Mouse (Mus musculus): ENCODE results near the gene Plin2. TPM values are rescaled to one million over a fixed set of nuclear protein-coding genes. Genes with fewer than 3 reads are reported as not detected.

Plin2 gene
- polyA plus RNA-seq, 1 experiment from 2014 or later, result 66.2 TPM

GRCm38 (mm10) chr4:86708801-86709200 lies 38.9 kb upstream of the Plin2 start:
- Histone ChIP-seq H3K4me1 (ENCODE audit: control insufficient read depth, insufficient read depth, low read length) (0 out of 2 replicates have a peak, but pooled peaks cover 4% of the 10 kb centered on the region), H3K4me2 (ENCODE audit: low read depth, low read length) (no peak overlapping the region), H3K9ac (ENCODE audit: low read depth, low read length) (no peak overlapping the region), H3K4me3 (ENCODE audit: low read depth, low read length) (no peak overlapping the region), H3K9me3 (ENCODE audit: control insufficient read depth, low read length) (no peaks in the 10 kb centered on the region), H3K36me3 (ENCODE audit: control insufficient read depth, insufficient read depth, low read length) (no peaks in the 10 kb centered on the region), H3K27me3 (replicated peaks; ENCODE audit: control insufficient read depth, insufficient read depth, low read length) (no peaks in the 10 kb centered on the region), H3K27ac (replicated peaks; ENCODE audit: low read depth, low read length) (no peak overlapping the region)
- 37% methylated on average over 1 of the region's 1 CpGs for WGBS
- no peak for DNase-seq (ENCODE audit: low spot score)
- ATAC-seq (ENCODE audit: low read depth), result no peak

GRCm38 (mm10) chr4:86699161-86699865 lies 29.5 kb upstream of the Plin2 start:
- 0 out of 2 replicates have a peak, but pooled peaks cover 4% of the 10 kb centered on the region for H3K9me3 ChIP-seq (ENCODE audit: control insufficient read depth, low read length)
- no peaks in the 10 kb centered on the region for H3K4me1 ChIP-seq (ENCODE audit: control insufficient read depth, insufficient read depth, low read length)
- no peaks in the 10 kb centered on the region for H3K27me3 ChIP-seq (replicated peaks; ENCODE audit: control insufficient read depth, insufficient read depth, low read length)
- no peak overlapping the region for H3K4me3 ChIP-seq (ENCODE audit: low read depth, low read length)
- no peak overlapping the region for H3K9ac ChIP-seq (ENCODE audit: low read depth, low read length)
- H3K4me2 ChIP-seq (ENCODE audit: low read depth, low read length), result no peak overlapping the region
- H3K36me3 ChIP-seq (ENCODE audit: control insufficient read depth, insufficient read depth, low read length), result no peaks in the 10 kb centered on the region
- WGBS, result 66% methylated on average over 5 of the region's 5 CpGs
- ATAC-seq (ENCODE audit: low read depth) (no peak), DNase-seq (ENCODE audit: low spot score) (no peak)
- H3K27ac ChIP-seq (replicated peaks; ENCODE audit: low read depth, low read length), result no peak overlapping the region

- peak; percentile 79 for ATAC-seq (ENCODE audit: low read depth)
- H3K27ac ChIP-seq (replicated peaks; ENCODE audit: low read depth, low read length), result no peak overlapping the region
These were observed 27.0 kb upstream of the Plin2 start for GRCm38 (mm10) chr4:86696890-86697289.

GRCm38 (mm10) chr4:86695081-86695480 lies 25.2 kb upstream of the Plin2 start:
- peak; percentile 61 for DNase-seq (ENCODE audit: low spot score)
- Histone ChIP-seq H3K4me2 (ENCODE audit: low read depth, low read length) (no peak overlapping the region), H3K9ac (ENCODE audit: low read depth, low read length) (no peak overlapping the region), H3K9me3 (ENCODE audit: control insufficient read depth, low read length) (no peaks in the 10 kb centered on the region), H3K4me1 (ENCODE audit: control insufficient read depth, insufficient read depth, low read length) (no peaks in the 10 kb centered on the region), H3K36me3 (ENCODE audit: control insufficient read depth, insufficient read depth, low read length) (no peaks in the 10 kb centered on the region), H3K27me3 (replicated peaks; ENCODE audit: control insufficient read depth, insufficient read depth, low read length) (no peaks in the 10 kb centered on the region), H3K4me3 (ENCODE audit: low read depth, low read length) (no peak overlapping the region), H3K27ac (replicated peaks; ENCODE audit: low read depth, low read length) (no peak overlapping the region)
- 49% methylated on average over 6 of the region's 6 CpGs for WGBS
- ATAC-seq (ENCODE audit: low read depth), result no peak

More at GRCm38 (mm10) chr4:86696890-86697289, 27.0 kb upstream of the Plin2 start:
- Histone ChIP-seq H3K9ac (ENCODE audit: low read depth, low read length) (0 out of 2 replicates have a peak overlapping the region, but pooled peaks have one; percentile 1), H3K9me3 (ENCODE audit: control insufficient read depth, low read length) (0 out of 2 replicates have a peak, but pooled peaks cover 4% of the 10 kb centered on the region), H3K4me1 (ENCODE audit: control insufficient read depth, insufficient read depth, low read length) (no peaks in the 10 kb centered on the region), H3K36me3 (ENCODE audit: control insufficient read depth, insufficient read depth, low read length) (no peaks in the 10 kb centered on the region), H3K4me2 (ENCODE audit: low read depth, low read length) (no peak overlapping the region), H3K27me3 (replicated peaks; ENCODE audit: control insufficient read depth, insufficient read depth, low read length) (no peaks in the 10 kb centered on the region), H3K4me3 (ENCODE audit: low read depth, low read length) (no peak overlapping the region)
- WGBS, result 8% methylated on average over 4 of the region's 4 CpGs
- peak; percentile 87 for DNase-seq (ENCODE audit: low spot score)

- H3K4me3 ChIP-seq (ENCODE audit: low read depth, low read length), result no peak overlapping the region
- no peaks in the 10 kb centered on the region for H3K27me3 ChIP-seq (replicated peaks; ENCODE audit: control insufficient read depth, insufficient read depth, low read length)
- no peak overlapping the region for H3K4me2 ChIP-seq (ENCODE audit: low read depth, low read length)
- H3K4me1 ChIP-seq (ENCODE audit: control insufficient read depth, insufficient read depth, low read length), result no peaks in the 10 kb centered on the region
- WGBS, result 92% methylated on average over 7 of the region's 7 CpGs
- no peaks in the 10 kb centered on the region for H3K36me3 ChIP-seq (ENCODE audit: control insufficient read depth, insufficient read depth, low read length)
- ATAC-seq (ENCODE audit: low read depth), result no peak
- no peak overlapping the region for H3K9ac ChIP-seq (ENCODE audit: low read depth, low read length)
- no peak for DNase-seq (ENCODE audit: low spot score)
- H3K9me3 ChIP-seq (ENCODE audit: control insufficient read depth, low read length), result no peaks in the 10 kb centered on the region
- no peak overlapping the region for H3K27ac ChIP-seq (replicated peaks; ENCODE audit: low read depth, low read length)
These were observed 23.1 kb upstream of the Plin2 start for GRCm38 (mm10) chr4:86692931-86693330.

GRCm38 (mm10) chr4:86691290-86691689 lies 21.4 kb upstream of the Plin2 start:
- Histone ChIP-seq H3K27ac (replicated peaks; ENCODE audit: low read depth, low read length) (no peak overlapping the region), H3K9me3 (ENCODE audit: control insufficient read depth, low read length) (no peaks in the 10 kb centered on the region), H3K4me1 (ENCODE audit: control insufficient read depth, insufficient read depth, low read length) (no peaks in the 10 kb centered on the region), H3K36me3 (ENCODE audit: control insufficient read depth, insufficient read depth, low read length) (no peaks in the 10 kb centered on the region), H3K4me3 (ENCODE audit: low read depth, low read length) (no peak overlapping the region), H3K9ac (ENCODE audit: low read depth, low read length) (no peak overlapping the region), H3K4me2 (ENCODE audit: low read depth, low read length) (no peak overlapping the region), H3K27me3 (replicated peaks; ENCODE audit: control insufficient read depth, insufficient read depth, low read length) (no peaks in the 10 kb centered on the region)
- ATAC-seq (ENCODE audit: low read depth) (no peak), DNase-seq (ENCODE audit: low spot score) (no peak)
- WGBS, result 68% methylated on average over 4 of the region's 4 CpGs

GRCm38 (mm10) chr4:86690768-86691167 lies 20.9 kb upstream of the Plin2 start:
- Histone ChIP-seq H3K9ac (ENCODE audit: low read depth, low read length) (no peak overlapping the region), H3K4me3 (ENCODE audit: low read depth, low read length) (no peak overlapping the region), H3K36me3 (ENCODE audit: control insufficient read depth, insufficient read depth, low read length) (no peaks in the 10 kb centered on the region), H3K4me1 (ENCODE audit: control insufficient read depth, insufficient read depth, low read length) (no peaks in the 10 kb centered on the region), H3K9me3 (ENCODE audit: control insufficient read depth, low read length) (no peaks in the 10 kb centered on the region), H3K27ac (replicated peaks; ENCODE audit: low read depth, low read length) (no peak overlapping the region), H3K27me3 (replicated peaks; ENCODE audit: control insufficient read depth, insufficient read depth, low read length) (no peaks in the 10 kb centered on the region), H3K4me2 (ENCODE audit: low read depth, low read length) (no peak overlapping the region)
- WGBS, result 85% methylated on average over 6 of the region's 6 CpGs
- DNase-seq (ENCODE audit: low spot score), result no peak
- ATAC-seq (ENCODE audit: low read depth), result no peak

- DNase-seq (ENCODE audit: low spot score) (no peak), ATAC-seq (ENCODE audit: low read depth) (no peak)
- Histone ChIP-seq H3K4me3 (ENCODE audit: low read depth, low read length) (no peak overlapping the region), H3K27ac (replicated peaks; ENCODE audit: low read depth, low read length) (no peak overlapping the region), H3K9me3 (ENCODE audit: control insufficient read depth, low read length) (no peaks in the 10 kb centered on the region), H3K9ac (ENCODE audit: low read depth, low read length) (no peak overlapping the region), H3K36me3 (ENCODE audit: control insufficient read depth, insufficient read depth, low read length) (no peaks in the 10 kb centered on the region), H3K4me1 (ENCODE audit: control insufficient read depth, insufficient read depth, low read length) (no peaks in the 10 kb centered on the region), H3K4me2 (ENCODE audit: low read depth, low read length) (no peak overlapping the region), H3K27me3 (replicated peaks; ENCODE audit: control insufficient read depth, insufficient read depth, low read length) (no peaks in the 10 kb centered on the region)
- 51% methylated on average over 7 of the region's 7 CpGs for WGBS
These were observed 20.3 kb upstream of the Plin2 start for GRCm38 (mm10) chr4:86690194-86690593.

Data from embryonic facial prominence, embryonic 14.5 days (tissue).